Mouse (Mus musculus): ENCODE results near the gene Olfr707. TPM values are rescaled to one million over a fixed set of nuclear protein-coding genes. Genes with fewer than 3 reads are reported as not detected.

Olfr707 gene
- polyA plus RNA-seq, 1 experiment from 2014 or later, result not detected

Other genes with a start within 250 kb of the Olfr707 start
- gene Olfr693, start 220.7 kb downstream of the Olfr707 start, polyA plus RNA-seq (2014; fragmentation: Nextera tagmentation; extraction: Ambion mirVana), result not detected in 2 replicates
- not detected in 2 replicates for gene Olfr694, start 209.4 kb downstream of the Olfr707 start, polyA plus RNA-seq (2014; fragmentation: Nextera tagmentation; extraction: Ambion mirVana)
- gene Olfr695, start 184.8 kb downstream of the Olfr707 start, polyA plus RNA-seq (2014; fragmentation: Nextera tagmentation; extraction: Ambion mirVana), result not detected in 2 replicates
- not detected in 2 replicates for gene Olfr697, start 158.8 kb downstream of the Olfr707 start, polyA plus RNA-seq (2014; fragmentation: Nextera tagmentation; extraction: Ambion mirVana)
- not detected in 2 replicates for gene Olfr698, start 145.8 kb downstream of the Olfr707 start, polyA plus RNA-seq (2014; fragmentation: Nextera tagmentation; extraction: Ambion mirVana)
- gene Olfr699, start 108.0 kb downstream of the Olfr707 start, polyA plus RNA-seq (2014; fragmentation: Nextera tagmentation; extraction: Ambion mirVana), result not detected in 2 replicates
- not detected in 2 replicates for gene Olfr700, start 92.4 kb downstream of the Olfr707 start, polyA plus RNA-seq (2014; fragmentation: Nextera tagmentation; extraction: Ambion mirVana)
- not detected in 2 replicates for gene Olfr701, start 87.1 kb downstream of the Olfr707 start, polyA plus RNA-seq (2014; fragmentation: Nextera tagmentation; extraction: Ambion mirVana)
- gene Olfr702, start 67.3 kb downstream of the Olfr707 start, polyA plus RNA-seq (2014; fragmentation: Nextera tagmentation; extraction: Ambion mirVana), result not detected in 2 replicates
- gene Olfr703, start 57.9 kb downstream of the Olfr707 start, polyA plus RNA-seq (2014; fragmentation: Nextera tagmentation; extraction: Ambion mirVana), result not detected in 2 replicates
- not detected in 2 replicates for gene Olfr704, start 38.1 kb downstream of the Olfr707 start, polyA plus RNA-seq (2014; fragmentation: Nextera tagmentation; extraction: Ambion mirVana)
- gene Olfr705, start 24.4 kb downstream of the Olfr707 start, polyA plus RNA-seq (2014; fragmentation: Nextera tagmentation; extraction: Ambion mirVana), result not detected in 2 replicates
- gene Olfr706, start 13.1 kb downstream of the Olfr707 start, polyA plus RNA-seq (2014; fragmentation: Nextera tagmentation; extraction: Ambion mirVana), result not detected in 2 replicates
- not detected in 2 replicates for gene Olfr1532-ps1, start 6.8 kb upstream of the Olfr707 start, polyA plus RNA-seq (2014; fragmentation: Nextera tagmentation; extraction: Ambion mirVana)
- not detected in 2 replicates for gene Olfr709-ps1, start 31.0 kb upstream of the Olfr707 start, polyA plus RNA-seq (2014; fragmentation: Nextera tagmentation; extraction: Ambion mirVana)
- gene Olfr710, start 47.1 kb upstream of the Olfr707 start, polyA plus RNA-seq (2014; fragmentation: Nextera tagmentation; extraction: Ambion mirVana), result not detected in 2 replicates
- not detected in 2 replicates for gene Olfr6, start 62.7 kb upstream of the Olfr707 start, polyA plus RNA-seq (2014; fragmentation: Nextera tagmentation; extraction: Ambion mirVana)
- not detected in 2 replicates for gene Olfr711, start 74.2 kb upstream of the Olfr707 start, polyA plus RNA-seq (2014; fragmentation: Nextera tagmentation; extraction: Ambion mirVana)
- not detected in 2 replicates for gene Olfr2, start 104.8 kb upstream of the Olfr707 start, polyA plus RNA-seq (2014; fragmentation: Nextera tagmentation; extraction: Ambion mirVana)
- not detected in 2 replicates for gene Olfr713, start 129.9 kb upstream of the Olfr707 start, polyA plus RNA-seq (2014; fragmentation: Nextera tagmentation; extraction: Ambion mirVana)
- gene Olfr714, start 169.7 kb upstream of the Olfr707 start, polyA plus RNA-seq (2014; fragmentation: Nextera tagmentation; extraction: Ambion mirVana), result not detected in 2 replicates
- not detected in 2 replicates for gene Olfr17, start 192.0 kb upstream of the Olfr707 start, polyA plus RNA-seq (2014; fragmentation: Nextera tagmentation; extraction: Ambion mirVana)
- gene Olfr715b, start 209.1 kb upstream of the Olfr707 start, polyA plus RNA-seq (2014; fragmentation: Nextera tagmentation; extraction: Ambion mirVana), result not detected in 2 replicates
- not detected in 2 replicates for gene Olfr715, start 229.8 kb upstream of the Olfr707 start, polyA plus RNA-seq (2014; fragmentation: Nextera tagmentation; extraction: Ambion mirVana)
- not detected in 2 replicates for gene Olfr716, start 237.1 kb upstream of the Olfr707 start, polyA plus RNA-seq (2014; fragmentation: Nextera tagmentation; extraction: Ambion mirVana)

All from neural tube, embryonic 14.5 days (tissue).